Mouse (Mus musculus) 3T3-L1 (cell line): Measurements from ENCODE around the gene Mcm7.

Experiments used
- DNase-seq: peaks from one replicate; pipeline ENCODE4 v3.0.0-alpha.2; 2015; ENCODE audit warnings: low read depth, low spot score

Gene Mcm7

DNA sequence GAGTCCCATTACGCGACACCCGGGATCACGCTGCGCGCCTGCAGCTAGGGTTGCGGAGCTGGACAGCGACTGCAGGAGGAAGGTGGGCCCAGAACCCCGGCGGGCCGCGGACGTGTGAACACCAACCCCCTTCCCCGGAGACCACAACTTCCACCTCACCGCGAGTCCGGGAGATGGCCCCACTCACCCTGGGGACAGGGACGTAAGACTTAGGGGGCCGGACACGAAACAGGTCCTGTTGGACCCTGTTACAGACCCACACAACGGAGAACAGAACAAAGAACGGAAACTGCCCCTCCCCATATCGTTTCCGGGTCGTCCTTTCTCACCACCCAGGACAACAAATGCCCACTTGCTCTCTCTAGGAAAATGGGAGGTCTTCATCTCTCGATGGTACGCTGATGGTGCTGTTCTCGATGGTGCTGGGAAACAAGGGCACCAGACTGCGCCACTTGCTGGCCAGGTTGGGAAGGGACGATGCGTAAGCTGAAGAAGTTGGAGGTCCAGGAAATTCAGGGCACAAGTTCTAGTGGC, 16.7 kb downstream of the Mcm7 start, which contains the start of gene Zfp113:
TSS of gene Zfp113 (minus strand) at position 302 of the 534 bp plus-strand sequence.
- DNase-seq, result peak; percentile 100

DNA sequence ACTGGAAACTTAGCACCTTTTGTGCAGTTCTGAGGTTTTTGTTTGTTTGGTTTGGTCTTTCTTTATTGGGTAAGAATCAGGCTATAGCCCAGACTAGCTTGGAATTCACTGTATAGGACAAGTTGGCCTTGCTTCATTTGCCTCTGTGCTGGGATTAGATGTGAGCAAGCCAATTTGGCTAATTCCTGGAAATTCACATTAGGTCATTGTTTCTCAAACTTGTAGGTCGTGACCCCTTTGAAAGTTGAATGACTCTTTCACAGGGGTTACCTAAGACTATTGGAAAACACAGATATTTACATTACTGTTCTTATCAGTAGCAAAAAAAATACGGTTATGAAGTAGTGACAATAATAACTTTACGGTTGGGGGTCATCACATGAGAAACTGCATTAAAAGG, 17.8 kb downstream of the Mcm7 start:
- no peak for DNase-seq

DNA sequence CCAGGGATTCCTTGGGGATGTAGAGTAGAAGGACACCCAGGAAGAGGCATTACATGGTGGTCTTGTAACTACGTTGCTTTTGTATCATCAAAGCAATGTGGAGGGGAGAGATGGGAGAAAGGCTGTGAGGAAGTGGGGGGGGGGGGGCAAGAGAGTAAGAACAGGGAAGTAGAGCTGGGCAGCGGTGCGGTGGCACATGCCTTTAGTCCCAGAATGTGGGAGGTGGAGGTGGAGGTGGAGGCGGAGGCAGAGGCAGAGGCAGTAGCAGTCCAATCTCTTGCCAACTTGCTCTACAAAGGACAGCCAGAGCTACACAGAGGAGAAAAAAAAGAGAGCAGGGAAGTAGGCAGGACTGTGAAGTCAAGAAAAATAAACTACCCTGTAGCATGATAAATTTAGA, 33.6 kb downstream of the Mcm7 start:
- no peak for DNase-seq

DNA sequence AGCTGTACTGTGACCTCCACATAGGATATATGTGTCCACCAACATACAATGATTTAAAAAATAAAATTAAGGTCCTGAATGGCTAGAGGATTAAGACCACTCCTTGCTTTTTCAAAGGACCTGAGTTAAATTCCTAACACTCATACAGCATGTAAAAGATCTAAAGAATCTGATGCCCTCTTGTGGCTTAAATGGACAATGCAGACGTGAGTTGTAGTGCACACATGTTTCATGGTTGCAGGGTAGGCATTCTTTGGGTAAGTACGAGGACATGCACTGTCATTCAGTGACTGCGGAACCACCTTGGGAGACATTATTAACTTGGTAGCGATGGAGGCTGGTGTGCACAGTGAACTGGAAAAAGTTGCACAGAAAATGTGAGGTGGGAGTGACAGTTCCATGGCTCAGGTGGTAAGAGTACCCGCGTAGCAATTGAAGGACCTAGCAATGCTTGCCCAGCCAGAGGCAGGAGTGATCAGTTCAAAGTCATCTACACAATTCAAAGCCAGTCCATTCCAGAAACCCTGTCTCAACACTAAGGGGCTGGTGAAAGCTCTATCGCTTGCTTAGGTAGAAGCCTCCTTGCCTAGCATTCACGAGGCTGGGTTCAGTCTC, 34.2 kb downstream of the Mcm7 start:
- DNase-seq, result peak; percentile 86

DNA sequence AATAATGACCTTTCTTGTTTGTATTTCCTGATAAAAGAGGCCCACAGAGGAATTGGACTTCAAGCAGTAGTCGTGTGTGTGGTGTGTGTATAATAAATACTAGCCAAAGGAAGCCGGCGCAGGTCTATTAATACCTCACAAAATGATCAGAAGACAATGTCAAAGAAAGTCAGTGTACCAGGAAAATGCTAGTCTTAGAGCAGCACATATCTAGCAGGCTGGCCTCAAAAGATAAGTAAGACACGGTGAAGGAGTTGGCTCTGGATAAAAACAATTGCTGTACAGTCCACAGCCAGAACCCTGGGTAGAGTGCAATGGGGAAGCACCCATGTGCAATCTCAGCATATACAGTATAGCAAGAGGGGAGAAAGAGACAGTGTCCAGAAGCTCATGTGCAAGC, 35.0 kb downstream of the Mcm7 start:
- DNase-seq, result no peak

DNA sequence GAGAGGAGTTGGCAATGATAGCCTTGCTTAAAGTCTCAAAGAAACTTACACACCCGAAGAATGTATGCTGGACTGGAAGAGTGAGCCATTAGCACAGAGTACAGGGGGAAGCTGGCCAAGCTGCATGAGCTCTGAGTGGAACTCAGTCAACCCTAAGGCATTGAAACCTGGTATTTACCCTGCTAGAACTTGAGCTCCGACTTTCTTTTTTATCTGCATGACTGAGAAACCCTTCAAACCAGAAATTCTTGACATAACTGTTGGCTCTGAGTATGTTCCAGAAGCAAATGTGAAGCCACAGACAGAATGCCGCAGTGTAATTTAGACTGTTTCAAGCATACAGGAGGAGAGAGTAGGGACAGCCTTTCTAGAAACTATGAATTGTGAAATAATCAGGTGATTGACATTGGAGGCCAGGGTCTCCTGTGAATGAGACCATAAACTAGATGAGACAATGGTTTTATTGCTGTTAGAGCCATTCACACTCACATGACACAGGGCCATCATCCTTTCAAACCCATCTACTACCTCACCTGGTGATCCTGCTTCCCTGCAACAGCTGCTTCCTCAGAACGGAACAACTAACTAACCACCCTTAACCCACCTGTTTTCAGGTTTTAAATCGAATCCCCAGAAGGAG, 39.7 kb downstream of the Mcm7 start:
- no peak for DNase-seq

DNA sequence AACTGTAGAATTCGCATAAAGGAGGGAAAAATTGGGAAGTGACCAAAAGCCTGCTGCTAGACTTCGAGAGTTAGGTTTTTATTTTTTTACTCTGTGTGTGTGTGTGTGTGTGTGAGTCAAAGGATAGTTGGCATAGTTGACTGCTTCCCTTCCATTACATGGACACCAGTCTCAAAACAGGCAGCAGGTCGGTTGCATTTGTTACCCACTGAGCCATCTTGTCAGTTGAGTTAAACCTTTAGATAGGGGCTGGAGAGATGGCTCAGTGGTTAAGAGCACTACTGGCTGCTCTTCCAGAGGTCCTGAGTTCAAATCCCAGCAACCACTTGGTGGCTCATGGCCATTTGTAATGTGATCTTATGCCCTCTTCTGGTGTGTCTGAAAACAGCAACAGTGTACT, 54.2 kb downstream of the Mcm7 start:
- DNase-seq, result no peak

DNA sequence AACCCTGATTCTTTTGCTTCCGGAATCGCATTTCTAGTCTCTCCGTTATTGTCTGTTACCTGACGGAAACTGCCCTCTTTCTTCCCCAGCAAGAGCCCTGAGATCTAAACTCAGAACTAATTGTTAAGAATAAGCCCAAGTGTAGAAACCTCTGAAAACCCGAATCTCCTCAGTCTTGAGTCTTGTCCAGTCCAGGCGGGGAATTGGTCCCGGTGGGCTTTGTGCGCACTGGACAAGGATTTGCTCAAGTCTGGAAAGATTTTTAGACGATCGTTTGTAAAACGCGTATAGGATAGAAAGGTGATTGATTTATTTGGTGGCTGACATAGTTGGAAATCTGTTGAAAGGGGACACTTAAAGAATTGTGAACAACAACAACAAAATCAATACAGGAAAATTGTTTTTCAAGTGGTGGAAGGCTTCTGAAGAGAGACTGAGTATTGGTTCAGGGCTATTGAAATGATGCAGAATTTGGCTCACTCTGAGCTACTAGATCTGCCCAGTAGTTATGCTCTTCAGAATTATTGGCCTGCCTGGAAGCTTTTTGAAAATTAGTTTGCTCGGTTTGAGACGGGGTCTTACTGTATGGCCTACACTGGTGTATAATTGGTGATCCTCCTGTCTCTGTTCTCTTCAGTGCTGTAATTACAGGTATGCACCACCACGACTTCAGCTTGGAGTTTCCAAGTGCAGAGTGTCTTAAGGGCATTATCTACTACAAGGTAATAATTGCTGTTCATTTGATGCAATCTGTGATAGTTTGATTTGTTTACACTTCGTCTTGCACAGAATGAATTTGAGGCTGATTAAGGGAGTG, 54.8 kb downstream of the Mcm7 start:
- peak; percentile 70 for DNase-seq

DNA sequence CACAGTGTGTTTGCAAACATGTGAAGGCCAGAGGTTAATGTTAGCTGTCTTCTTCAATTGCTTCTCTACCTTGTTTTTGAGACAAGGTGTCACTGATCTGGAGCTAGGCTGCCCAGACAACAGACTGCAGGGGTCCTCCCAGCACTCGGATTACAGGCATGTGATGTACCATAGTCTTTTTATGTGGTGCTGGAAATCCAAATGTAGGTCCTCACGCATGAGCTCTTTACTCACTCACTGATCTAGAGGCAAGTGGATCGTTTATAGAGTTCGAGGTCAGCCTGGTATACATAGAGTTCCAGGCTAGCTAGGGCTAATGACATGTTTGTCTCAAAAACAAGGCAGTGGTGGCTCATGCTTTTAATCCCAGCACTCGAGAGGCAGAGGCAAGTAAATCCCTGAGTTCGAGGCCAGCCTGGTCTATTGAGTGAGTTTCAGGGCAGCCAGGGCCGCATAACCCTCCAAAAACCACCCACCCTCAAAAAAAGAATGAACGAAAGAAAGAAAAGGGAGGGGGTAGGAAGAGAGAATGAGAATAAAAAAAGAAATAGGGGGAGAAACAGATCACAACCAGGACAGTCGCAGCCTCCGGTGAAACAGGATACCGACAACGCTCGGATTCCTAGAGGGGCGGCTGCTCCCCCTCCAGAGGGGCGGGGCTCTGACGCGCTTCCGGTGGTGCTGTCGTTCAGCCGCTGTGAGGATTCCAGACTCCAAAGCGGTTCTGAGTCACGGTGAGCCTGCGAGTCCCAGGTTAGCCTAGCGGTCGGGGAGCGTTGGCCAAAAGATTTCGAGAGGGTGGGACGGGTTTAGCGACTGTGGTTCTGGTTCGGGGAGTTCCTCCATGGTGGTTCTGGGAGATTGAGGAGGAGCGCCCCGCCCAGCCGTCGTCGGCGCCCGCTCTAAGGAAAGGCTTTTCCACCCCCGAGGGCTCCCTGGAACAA, 55.7 kb downstream of the Mcm7 start, which contains the start of gene Zscan21:
TSS of gene Zscan21 (plus strand) at position 649 of the 944 bp plus-strand sequence.
- DNase-seq, result peak; percentile 99
